Mouse (Mus musculus) thymus, postnatal 14 days (tissue): ENCODE measurements at regions not wholly inside any gene's neighbourhood (a gene's known extent, or its start where the extent isn't known, plus 50 kb on each side); places are given as distances from the start of the nearest gene placed in this dataset.

ENCODE experiments used
- DNase-seq: peaks from one replicate; pipeline ENCODE4 v3.0.0; 2021

DNA sequence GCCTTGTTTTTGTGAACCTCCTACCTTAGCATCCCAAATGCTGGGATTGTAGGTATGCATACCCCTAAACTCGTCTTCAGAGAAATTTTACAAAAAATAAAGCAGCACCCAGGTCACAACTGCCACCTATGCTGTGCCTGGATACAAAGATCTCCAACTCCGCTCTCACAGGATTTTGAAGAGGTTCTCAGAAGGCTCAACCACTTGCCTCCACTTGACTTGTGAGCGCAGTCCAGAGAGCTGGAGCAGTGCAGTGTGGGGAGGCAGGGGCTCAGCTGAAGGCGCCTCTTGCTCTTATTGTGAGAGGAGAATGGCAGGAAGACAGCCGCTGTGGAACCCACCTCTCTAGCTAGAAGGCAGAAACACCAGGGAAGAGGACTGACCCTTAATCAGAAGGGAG, 182.9 kb downstream of the Rap2a start:
- DNase-seq: no peak

DNA sequence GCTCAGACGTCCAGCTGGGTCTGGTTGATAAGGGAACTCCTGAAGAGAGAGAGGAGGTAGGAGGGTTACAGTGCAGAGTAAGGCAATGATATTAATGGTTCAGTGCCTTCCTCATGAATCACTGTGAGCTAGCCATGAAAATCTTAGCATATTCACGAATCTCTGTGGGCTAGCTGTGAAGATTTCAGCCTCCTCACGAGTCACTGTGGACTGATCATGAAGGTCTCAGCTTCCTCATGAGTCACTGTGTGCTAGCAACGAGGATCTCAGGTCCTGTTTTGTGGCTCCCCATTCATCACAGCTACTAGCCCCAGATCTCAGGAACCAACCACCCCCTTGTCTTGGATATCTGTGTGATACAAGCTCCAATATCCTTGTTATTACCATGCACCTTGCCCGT, 191.4 kb downstream of the Rap2a start:
- DNase-seq: no peak

DNA sequence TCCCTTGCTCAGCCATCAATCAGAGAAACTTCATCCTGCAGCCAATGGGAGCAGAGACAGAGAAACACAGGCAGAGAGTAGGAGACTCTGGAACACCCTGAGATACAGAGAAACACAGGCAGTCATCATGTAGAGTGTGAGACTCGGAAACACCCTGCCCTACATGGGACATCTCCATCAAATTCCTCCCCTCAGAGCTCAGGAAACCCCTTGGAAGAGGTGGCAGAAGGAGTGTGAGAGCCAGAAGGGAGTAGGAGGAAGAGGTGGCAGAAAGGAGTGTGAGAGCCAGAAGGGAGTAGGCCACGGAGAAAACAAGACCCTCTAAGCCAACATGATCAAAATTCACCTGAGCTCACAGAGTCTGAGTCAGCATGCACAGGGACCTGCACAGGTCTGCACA, 197.5 kb downstream of the Rap2a start:
- DNase-seq: no peak

DNA sequence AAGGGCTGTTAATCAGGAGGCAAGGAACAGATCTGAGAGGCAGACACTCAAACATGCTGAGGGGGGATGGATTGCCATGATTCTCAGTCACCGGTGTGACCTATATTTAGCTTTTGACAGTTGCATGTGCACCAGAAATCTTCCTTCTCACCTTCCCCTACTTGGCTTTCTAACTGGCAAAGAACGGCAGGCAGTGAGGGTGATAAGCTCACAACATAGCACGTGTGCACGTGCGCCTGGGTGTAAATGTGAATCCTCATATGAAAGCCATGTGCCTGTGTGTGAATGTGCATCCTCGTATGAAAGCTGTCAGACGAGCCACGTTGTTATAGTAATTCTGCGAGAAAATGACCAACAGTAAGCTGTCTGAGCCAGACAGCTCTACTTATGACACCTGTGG, 200.3 kb downstream of the Rap2a start:
- no peak for DNase-seq

DNA sequence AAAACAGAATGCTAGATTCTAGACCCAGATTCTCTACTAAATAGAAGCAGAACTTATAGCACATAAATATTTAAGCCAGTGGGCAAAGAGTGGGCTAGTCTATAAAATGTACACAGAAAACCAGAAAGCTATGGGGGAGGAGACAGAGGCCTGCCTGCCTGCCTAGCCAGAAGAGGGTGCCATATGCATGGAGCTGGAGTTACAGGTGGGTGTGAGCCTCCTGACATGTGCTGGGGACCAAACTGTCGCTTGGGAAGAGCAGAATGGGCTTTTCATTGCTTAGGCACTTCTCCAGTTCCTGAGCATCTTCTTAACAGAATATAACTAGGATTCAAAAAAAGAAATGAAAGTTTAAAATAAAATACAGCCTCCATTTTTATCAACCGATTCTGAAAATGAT, 200.8 kb downstream of the Rap2a start:
- DNase-seq: no peak

DNA sequence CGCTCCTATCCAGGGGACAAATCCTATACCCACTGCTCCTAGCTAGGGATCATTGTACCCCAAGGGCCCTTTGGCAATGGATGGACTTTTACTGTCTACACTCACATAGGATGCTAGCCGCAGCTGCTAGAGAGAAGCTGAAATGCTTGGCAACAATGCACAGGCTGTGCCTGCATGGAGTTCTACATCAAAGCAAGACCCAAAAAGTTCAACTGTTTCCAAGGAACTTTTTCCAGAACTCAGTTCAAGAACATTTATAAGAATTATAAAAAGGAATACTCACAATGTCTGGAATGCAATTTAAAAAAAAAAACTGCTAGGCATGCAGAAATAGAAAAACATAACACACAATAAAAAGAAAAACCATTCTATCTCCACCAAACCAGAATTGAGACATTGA, 202.0 kb downstream of the Rap2a start:
- DNase-seq: no peak

DNA sequence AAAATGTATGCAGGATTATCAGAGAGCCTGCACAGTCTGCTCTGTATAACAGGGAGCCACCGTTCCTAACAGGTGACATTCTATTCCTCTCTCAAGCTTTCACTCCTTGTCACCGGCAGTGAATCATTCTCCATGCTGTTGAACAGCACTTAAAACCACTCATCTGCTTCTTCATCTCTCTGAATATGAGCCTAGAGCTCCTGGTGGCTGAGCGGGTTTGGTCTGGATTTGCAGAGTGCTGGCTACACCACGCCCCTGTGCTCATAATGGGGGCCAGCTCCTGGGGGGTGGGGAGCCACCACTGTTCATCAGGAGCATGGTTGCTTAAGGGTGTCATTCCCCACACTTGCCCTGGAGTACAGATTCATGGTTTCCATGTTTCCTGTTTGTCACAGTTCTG, 207.0 kb downstream of the Rap2a start:
- no peak for DNase-seq

DNA sequence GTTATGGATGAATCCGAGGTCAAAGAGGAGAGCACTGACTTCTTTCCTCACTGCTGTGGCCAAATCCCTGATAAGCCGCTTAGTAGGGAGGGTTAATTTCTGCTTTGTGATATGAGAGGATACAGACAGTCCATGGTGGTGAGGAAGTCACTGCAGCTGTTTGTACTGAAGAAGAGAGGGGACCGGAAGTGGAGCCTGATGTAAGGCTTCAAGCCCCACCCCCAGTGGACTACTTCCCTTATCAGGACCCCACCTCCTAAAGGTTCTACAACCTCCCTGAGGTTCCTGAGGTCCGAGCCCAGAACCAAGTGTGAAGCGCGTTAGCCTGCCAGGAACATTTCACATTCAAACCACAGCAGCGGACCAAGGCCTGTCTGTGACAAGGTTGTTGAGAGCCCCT, 207.6 kb downstream of the Rap2a start:
- DNase-seq: peak; percentile 55

DNA sequence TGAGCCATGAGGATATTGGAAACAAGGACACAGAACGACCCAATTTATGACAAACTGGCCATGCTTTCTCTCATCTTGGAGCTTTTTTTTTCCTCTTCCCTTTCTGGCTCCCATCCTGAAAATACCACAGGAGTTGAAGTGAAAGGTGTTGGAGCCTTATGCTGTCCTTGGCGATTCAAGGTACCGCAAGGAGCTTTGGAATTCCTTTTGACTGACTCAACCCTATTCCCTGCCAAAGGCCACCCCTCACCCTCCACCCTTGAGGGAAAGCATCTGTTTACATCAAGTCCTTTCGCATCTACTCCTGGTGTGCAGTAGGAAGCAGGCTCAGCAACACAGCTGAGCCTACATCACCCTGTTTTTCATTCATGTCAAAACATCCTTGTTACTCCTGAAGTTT, 208.5 kb downstream of the Rap2a start:
- no peak for DNase-seq

DNA sequence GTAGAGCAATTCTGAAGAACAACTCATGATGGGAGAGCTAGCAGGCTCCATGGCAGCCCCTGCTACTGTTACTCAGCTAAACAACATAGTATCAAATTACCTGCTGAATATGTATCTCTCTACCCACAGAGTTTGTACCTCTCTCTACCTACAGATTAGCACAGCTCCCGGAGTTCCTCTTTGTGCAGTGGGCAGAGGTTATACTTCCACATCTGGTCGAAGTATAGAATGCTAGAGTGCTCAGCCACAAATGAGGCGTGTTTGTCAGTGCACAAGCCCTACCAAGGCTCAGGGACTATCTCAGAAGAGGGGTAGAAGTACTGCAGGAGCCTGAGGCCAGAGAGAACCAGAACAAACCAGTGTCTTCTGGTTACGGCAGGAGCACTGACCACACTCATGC, 211.6 kb upstream of the Ipo5 start:
- no peak for DNase-seq

DNA sequence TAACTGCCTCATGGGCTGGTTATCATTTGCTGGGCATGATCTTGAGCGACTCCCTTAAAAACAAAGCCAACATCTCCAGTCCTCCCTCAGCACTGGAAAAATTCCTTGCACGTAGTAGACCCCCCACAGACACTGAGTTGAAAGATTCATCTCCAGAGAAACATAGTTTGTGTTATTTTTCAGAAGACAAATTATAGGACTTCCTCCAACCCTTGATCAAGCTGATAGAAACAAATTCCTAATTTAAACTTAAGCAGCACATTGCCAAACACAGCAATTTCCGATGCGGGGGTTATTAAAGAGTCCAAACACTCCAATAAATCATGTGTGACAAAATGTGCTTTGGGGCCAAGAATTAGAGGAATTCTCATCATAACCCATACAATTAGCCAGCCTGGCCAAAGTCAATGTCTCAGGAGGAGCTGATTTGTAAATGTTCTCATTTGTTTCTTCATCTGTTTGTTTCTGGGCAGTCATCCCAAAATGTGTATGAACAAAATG, 205.7 kb upstream of the Ipo5 start:
- DNase-seq: no peak

DNA sequence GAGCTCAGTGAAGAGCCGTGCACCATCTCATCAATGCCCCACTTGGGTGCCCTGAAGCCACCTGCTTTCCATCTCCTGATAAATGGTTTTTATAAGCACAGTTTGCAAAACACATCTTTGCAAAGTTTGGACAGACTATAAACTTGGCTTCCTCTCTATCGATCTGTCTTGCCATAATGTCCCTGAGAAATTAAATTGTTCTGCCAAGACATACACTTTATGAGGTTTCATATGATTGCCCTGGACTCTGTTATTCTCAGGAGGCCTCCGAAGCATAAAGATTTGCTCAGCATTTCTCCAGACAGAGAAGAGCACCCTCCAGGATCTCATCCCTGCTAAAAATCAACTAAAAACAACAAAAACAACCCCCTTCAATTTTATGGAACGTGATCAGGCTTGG, 200.2 kb upstream of the Ipo5 start:
- DNase-seq: no peak

DNA sequence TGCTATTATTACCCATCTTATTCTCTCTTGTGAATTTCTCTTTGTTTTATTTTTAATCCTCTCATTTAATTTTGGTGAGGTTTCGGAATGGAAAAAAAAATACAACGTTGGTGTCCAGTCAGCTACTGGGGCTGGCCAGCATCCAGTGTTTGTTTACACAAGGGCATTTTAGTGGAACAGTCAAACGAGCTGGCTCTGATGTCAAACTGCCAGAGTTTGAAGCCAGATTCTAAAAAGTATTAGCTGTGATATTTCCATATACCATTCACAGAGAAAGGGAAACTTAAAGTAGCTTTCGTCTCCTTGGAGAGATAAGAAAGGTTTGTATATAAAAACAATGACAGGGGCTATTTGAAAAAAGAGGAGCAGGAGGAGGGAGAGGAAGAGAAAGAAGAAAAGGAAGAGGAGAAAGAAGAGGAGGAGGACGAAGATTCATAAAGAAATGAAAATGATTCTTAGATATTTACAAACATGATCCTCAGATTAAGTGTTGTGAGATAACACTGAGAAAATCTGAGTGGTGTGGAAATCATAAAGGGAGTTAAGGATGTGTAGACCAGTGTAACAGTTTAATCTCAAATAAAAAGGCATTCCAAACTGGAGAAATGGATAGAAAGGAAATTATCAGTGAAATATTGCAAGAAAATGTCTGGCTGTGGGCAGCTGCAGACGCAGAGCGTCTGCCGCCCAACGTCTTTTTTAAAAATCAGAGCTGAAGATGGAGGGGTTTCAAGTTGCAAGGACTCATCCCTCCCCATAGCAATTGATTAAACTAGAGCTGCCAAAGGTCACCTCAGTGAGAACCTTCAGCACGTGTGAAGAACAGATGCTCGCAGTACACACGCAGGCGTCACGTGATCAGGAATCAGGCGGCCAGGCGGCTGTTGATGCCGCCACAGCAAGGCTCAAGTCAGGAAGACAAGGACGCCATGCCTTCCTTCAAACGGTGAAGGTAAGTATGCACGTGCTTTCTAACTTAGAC, 190.3 kb upstream of the Ipo5 start:
- no peak for DNase-seq

DNA sequence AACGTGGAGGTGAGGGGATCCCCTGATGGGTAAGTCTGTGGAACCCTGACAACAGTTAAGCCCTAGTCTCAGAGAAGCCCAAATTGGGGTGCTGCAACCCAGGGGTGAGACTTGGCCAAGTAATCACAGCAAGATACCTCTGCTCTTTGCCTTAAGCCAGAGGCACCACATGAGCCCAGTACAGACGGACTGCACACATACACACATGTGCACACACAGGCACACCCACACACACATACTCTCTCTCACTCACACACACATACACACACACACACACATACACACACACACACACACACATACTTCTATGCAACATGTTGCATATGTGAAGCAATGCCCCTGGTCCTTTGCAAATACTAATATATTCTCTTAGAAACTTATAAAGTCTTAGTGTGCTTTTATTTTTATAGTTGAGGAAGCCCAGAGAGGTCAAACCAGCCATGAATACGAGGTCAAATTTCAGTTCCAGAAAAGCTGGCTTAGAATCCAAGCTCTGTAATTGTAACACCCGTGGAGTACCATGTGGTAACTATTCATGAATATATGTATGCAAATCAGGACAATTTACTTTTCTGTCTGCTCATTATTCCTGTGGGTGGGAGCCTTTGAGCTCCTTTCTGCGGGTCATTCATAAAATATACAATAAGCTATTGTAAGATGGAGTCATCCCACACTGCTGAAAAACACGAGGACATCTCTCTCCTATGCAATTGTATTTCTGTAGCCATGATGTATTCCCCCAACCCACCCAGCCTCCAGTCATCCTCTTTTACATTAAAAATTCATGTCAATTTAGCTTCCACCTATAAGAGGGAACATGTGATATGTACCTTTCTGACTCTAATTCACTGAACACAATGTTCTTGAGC, 189.2 kb upstream of the Ipo5 start:
- no peak for DNase-seq

DNA sequence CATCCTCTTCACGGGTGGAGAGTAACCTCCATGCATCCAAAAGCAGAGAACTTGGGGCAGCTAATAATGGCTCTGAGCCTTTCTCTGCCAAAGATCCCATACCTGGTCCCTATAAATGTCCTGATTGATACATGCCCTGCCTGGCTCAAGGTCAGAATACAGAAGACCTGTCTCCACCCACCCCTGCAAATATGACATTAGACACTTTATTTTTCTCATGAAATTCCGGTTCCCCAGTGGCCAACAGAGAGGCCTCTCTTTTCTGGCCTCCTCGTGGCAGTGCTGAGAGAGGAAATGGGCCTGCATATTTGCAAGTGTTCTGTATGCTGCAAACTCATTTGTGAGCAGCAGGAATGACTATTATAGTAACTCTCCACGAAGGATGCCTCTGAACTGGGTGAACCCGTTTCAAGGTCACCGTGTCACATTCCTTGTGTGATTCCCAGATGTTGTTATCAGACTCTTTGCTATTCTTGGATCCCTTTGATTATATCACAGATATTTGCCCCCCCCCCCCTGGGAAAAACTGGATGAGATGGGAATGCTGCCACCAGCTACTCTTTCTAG, 188.4 kb upstream of the Ipo5 start:
- no peak for DNase-seq

DNA sequence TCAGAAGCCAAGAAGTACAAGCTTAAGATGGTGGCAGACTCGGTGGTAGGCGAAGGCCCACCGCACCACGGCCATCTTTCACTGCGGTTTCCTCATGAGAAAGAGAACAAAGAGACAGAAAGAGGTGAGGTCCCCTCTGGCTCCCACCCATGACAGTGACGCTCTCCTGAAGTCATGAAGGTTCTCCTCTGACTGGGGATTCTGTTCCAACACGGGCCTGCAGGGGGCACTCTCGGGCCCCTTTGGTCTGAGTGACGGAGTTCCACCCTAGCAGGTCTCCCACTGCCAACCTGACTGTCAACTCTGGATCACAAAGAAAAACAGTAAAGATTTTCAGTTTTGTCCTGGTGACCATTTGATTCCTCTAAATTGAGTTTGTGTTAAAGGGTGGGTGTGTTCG, 182.9 kb upstream of the Ipo5 start:
- peak; percentile 9 for DNase-seq

DNA sequence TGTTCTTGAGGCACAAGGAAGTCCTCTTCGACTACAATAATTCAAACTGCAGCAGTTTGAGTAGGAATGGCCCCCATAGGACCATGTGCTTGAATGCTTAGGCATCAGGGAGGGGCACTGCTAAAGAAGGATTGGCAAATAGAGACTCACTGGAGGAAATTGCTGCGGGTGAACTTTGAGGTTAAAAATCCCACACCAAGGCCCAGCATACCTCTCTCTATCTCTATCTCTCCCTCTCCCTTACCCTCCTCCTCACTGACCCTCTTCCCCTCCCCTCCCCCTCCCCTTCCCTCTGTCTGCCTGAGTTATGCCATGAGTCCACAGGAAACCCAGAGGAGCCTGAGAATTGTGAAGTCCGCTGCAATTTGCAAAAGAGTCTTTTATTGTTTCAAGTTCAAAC, 180.8 kb upstream of the Ipo5 start:
- no peak for DNase-seq

DNA sequence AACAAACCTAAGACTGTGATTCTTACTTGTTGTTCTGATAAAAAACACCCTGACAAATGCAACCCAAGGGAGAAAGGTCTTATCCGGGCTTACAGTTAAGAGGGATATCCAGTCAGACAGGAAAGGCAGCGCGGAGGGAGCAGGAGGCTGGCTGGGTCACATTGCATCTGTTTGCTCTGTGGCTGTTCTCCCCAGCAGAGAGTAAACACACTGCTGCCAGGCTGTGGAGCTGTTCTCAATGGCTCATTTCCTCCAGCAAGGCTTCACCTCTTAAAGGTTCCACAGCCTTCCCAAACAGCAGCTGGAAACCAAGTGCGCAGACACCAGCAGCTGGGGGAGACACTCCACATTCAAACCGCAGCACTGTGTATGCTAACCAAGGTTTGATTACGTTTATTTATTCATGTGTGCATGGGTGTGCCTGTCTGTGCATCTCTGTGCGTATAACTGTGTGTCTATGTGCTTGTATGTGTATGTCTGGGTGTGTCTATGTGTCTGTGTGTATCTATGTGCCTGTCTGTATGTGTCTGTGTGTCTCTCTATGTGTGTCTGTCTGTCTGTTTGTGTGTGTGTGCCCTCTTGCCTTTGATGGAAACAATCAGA, 179.2 kb upstream of the Ipo5 start:
- DNase-seq: no peak

DNA sequence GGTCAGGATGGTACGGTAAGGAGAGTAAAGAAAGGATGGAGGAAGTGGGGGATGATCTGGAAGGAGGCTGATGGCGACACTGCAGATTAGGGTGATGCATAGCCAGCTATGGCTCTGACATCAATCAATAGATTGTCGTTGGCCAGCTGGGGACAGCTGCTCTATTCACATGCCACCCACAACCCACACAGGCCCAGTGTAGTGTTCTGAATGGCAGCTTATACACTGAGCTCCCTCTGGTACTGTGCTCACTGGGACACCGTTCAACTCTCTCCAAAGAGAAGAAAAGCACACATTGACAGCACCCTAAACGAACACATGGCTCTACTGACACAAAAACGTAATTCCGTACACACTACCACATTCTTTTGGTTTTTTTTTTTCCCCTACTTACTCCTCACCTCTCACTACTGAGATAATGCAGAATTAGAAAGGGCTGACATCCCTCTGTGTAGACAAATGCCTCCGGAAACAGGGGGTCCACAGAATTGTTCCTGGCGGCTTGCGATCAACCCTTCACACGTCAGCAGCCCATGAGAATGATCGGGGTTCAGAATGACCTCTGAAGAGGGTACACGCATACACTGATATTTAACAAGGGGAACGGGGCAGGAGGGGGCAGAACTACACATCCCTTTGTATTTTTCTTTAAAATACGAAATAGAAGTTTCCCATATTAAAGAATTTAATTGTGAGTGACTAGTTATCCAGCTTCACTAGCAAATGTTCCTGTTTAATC, 178.5 kb upstream of the Ipo5 start:
- DNase-seq: no peak

DNA sequence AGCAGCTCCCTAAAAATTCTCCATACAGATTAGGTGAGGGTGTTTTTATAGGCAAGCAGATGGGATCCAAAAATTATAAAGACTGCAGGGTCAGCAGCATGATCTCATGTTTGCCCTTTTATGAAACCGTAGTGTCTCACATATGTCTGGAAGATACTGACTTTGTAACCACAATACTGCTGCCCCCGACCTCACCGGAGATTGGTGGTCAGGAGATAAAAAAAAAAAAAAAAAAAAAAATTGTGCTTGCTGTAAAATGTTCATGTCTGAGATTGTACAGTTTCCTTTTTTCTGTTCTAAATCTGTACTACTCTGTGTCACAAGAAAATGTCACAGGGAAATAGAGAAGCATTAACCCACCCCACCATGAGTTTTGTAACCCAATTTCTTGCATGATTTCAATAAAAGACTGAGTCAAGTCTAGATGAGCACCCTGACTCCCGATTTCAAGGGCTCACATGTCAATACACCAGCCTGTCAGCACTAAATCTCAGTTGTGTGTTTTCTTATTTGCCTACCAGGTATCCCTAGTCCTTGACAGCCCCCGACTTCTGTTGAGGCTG, 169.5 kb upstream of the Ipo5 start:
- no peak for DNase-seq

DNA sequence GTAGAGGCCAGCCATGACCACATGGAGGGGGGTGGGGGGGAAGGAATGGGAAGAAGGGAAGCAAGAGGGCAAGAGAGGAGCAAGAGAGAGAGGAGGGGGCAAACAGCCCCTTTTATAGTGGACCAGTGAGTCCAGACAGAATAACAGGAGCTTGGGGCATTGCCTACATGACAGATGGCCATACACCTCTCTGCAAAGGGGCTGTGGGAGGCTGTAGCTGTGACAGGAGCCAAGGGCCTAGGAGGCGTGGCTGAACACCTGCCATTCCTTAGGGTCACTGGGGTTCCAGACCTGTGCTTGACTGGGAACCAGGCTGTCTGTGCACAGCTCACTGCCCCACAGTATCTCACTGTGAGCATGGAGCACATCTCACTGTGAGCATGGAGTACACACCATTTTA, 157.0 kb upstream of the Ipo5 start:
- DNase-seq: no peak

DNA sequence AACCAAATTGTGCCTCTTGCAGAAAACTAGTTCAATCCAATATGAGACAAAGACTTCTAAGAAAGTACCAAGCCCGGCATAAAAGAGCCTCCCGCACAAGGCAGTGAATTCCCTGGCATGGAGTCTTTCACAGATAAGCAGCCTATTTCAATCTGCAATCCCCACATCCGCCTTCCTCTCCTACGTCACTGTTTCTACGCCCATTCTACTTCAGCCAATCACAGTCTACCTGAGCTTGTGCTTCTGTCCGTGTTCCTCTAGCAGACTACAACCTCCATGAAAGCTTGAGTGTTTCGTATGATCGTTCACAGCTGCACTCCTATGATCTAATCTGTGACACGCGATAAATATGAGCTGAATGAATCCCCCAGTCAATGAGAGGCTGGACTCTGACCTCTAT, 155.6 kb upstream of the Ipo5 start:
- no peak for DNase-seq
